Mouse (Mus musculus) small intestine, adult 2 months (tissue): ENCODE data around the gene Fosl1.

ENCODE experiments used
- CTCF ChIP-seq: fragments of 200-500 bp; IDR thresholded peaks from 2 replicates; pipeline ENCODE4 v1.5.1; 2012; ENCODE audit warnings: low read depth, mild to moderate bottlenecking, control low read depth, inconsistent platforms, low read length, moderate library complexity, mixed read lengths; ENCODE audit not compliant: insufficient replicate concordance, insufficient read length; ENCODE audit errors: extremely low read depth
- POLR2A ChIP-seq: fragments of 200-500 bp; IDR thresholded peaks from 2 replicates; pipeline ENCODE4 v1.6.1; 2012; ENCODE audit warnings: low read depth, mild to moderate bottlenecking, control low read depth, inconsistent platforms, low read length, moderate library complexity

DNA sequence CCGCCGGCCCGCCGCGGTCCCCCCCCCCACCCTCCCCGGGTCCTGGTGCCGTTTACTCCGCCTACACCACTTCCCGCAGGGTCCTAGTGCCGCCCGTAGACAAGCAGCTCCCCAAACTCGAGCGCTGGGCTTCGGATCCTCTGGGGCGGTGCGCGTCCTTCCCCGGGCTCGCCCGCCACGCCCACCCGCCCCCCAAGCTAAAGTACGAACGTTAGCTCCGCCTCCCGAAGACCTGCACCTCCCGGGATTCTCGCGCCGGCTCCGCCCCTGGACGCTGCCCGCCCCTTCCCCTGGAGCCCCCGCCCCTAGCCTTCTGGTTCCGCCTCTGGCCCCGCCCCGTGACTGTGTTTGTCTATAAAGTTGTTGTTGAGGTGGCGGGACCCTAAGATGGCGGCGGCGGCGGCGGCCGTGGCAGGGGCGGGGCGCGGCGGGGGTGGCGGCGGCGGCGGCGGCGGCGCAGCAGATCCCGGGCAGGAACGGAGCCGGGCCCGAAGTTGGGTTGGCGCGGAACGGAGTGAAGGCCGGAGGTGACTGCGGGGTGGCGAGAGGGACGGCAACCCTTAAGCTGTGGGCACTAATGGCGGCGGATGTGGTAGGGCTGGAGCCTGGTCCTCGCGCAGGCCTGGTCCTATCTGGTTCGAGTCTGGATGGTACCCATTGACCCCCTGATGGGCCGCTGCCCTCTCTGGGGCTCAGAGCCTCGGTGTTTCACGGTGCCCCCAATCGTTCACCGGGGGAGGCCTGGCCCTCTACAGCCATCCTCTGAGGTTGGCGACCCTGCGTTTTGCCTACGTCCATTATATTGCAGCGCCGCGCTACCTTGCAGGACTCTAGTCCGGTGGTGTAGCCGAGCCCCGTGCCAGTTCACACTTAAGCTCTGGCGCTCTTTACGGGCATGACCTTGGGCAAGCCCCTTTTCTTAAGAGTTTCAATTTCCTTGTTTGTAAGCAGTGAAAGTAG, 22.3 kb upstream of the Fosl1 start, which contains the start of the genes Drap1 and AI837181:
- TF ChIP-seq CTCF (no peak), POLR2A (peak; percentile 51; the same call in 1 of the 2 replicates)
